Mouse (Mus musculus) lung, postnatal 36 days (tissue): Measurements from ENCODE around the gene Atxn3.
A peak's percentile ranks its signal among the peaks of the same experiment; 100 is the strongest.
"Not testable (repeated sequence)": the region's sequence is repeated elsewhere in the genome, so short reads cannot be mapped to it uniquely, and the experiment has no call there.

ENCODE experiments used
- DNase-seq: peaks from one replicate; pipeline ENCODE4 v3.0.0; 2022; ENCODE audit warnings: mixed read lengths

Atxn3 gene

DNA sequence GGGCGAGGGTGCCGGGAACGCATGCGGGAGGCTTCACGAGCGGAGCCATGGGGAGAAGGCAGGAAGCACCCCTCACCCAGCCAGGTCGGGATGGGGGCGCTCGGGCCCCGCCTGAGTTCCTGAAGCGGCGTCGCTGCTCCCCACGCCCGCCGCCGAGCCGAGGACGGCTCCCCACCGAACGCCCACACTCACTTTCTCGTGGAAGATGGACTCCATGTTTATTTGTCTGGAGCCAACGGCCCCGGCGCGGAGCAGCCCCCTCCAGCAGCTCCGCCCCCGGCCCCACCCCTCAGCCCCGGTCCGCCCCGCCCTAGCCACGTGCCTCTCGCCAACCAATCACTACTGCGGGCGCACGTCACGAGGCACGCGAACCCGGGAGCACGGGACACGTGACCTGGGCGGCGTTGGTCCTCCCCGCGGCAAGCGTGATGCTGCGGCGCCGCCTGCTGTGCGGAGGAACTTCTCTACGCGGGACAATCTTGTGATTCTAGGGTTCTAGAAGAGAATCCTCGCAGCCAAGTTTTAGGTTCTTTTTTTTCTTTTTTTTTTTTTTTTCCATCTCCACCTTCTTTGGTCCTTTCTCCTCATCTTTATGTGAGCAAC, at the start of gene Atxn3:
Atxn3 (minus strand) TSS at position 305 of the 603 bp plus-strand sequence.
- DNase-seq = peak; percentile 98

DNA sequence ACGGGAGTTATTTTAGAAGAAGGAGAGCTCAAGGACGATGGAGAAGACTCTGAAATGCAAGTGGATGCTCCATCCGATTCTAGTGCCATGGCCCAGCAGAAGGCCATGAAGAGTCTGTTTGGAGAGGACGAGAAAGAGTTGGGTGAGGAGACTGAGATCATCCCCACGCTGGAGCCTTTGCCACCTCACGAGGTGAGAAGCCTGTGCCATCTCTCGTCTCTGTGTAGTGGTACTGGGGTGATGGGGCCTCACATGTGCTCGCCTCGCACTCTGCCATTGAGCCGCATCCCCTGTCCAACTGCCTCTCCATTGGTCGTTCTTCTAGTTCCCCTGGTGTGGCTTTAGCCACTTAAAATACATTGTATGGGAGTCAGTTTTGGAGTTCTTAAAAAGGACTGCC, 42.7 kb upstream of the Atxn3 start:
- DNase-seq = no peak

- DNase-seq = no peak
These were observed 40.9 kb upstream of the Atxn3 start for GRCm38 (mm10) chr12:101998929-101999328.

DNA sequence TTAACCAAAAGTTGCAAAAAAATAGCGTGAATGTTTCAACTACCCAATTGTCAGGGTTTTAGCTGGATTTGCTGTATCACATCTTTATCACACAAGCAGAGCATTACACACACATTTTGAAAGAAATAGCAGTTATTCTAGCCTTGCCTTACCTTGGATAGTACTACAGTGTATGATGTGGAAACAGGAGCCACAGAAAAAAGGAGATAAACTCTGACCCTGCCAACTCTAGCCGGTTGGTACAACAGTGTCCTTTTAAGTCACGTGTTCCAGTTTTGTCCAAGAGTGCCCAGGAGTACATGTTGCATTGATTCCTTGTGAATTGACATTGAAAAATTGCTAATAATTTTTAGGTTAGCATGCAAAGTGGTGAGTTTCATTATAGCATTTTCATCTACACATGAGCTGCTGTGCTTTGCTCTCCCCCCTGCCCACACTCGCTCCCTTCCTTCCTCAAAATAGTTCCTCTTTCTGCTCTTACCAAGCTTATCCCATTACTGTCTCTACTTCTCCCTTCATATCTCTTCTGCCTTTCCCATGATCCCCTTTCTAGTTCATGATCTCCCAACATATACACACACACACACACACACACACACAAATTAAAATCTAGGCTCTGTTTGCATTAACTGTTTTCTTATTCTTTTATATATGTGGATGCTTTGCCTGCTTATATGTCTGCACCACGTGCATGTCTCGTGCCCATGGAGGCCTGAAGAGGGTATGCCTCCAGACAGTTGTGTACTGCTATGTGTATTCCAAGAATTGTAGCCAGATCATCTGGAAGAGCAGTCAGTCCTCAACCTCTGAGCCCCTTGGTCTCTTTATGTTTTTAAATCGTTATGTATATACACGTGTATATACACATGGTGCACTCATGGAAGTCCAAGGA, 36.8 kb upstream of the Atxn3 start:
- peak; percentile 32 for DNase-seq

- DNase-seq = no peak
These were observed 29.6 kb upstream of the Atxn3 start for GRCm38 (mm10) chr12:101987659-101988058.

GRCm38 (mm10) chr12:101985110-101985509, 27.1 kb upstream of the Atxn3 start:
- peak; percentile 48 for DNase-seq

- DNase-seq = no peak
These were observed 24.9 kb upstream of the Atxn3 start for GRCm38 (mm10) chr12:101982977-101983376.

DNA sequence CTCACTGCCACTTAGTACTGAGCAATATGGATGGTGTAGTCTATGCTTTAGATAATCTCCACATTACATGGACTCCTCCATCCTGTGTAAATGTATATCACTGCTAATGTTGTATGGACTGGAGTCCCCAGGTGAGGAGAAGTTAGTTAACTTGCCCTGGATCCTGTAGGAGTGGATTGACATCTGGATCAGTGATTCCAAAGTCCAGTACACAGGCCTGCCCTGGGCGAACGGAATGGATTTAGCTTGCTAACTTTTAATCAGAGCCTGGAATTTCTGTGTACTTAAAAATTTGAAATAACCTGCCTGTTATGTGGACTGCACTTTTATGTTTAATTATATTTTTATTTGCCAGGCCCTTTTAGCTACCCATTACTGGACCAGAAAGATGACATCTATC, 23.5 kb upstream of the Atxn3 start:
- no peak for DNase-seq

GRCm38 (mm10) chr12:101980266-101980665, 22.2 kb upstream of the Atxn3 start:
- DNase-seq = peak; percentile 51

GRCm38 (mm10) chr12:101979213-101979750, 21.2 kb upstream of the Atxn3 start:
- no peak for DNase-seq

DNA sequence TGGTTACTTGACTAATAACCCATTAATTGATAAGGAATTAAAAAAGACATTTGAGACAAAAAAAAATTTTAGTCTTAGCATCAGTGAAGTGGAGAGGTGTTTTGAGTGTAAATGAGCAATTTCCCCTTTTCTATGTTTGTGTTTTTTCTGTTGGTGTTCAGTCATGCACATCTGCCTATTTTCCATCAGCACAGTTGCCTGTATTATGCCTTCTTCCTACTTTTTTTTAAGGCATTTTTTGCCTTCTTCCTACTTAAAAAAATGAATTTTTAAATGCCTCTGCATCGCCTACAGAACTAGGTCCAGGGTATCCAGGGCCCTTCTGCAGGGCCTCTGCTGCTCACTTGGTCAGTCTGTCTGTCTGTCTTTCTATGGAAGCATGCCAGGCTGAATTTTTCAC, 20.5 kb upstream of the Atxn3 start:
- no peak for DNase-seq

DNA sequence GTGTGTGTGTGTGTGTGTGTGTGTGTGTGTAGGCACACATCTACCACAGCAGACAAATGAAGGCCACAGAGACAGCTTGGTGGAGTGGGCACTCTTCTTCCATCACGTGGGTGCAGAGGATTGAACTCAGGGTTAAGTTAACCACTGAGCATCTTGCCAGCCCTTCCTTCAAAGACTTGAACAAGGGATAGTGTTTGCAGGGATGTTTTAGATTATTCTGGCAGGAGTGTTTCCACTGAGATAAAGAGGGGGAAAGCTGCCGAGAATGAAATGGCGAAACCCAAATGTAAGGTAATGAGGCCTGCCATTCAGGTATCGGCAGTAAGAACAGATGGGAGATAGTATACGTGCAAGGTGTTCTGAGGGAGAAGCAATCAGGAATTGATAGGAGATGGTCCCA, 20.1 kb upstream of the Atxn3 start:
- no peak for DNase-seq

GRCm38 (mm10) chr12:101977404-101977915, 19.4 kb upstream of the Atxn3 start:
- DNase-seq = no peak

GRCm38 (mm10) chr12:101976651-101977403, 18.8 kb upstream of the Atxn3 start:
- no peak for DNase-seq

- DNase-seq = peak; percentile 80
These were observed 17.8 kb upstream of the Atxn3 start, which contains the start of gene Cpsf2 for GRCm38 (mm10) chr12:101975601-101976571. TSS of gene Cpsf2 (plus strand) at chr12:101975988.

- DNase-seq = peak; percentile 48
These were observed 17.1 kb upstream of the Atxn3 start for GRCm38 (mm10) chr12:101975167-101975600.

- no peak for DNase-seq
These were observed 16.5 kb upstream of the Atxn3 start for GRCm38 (mm10) chr12:101974571-101974970.

DNA sequence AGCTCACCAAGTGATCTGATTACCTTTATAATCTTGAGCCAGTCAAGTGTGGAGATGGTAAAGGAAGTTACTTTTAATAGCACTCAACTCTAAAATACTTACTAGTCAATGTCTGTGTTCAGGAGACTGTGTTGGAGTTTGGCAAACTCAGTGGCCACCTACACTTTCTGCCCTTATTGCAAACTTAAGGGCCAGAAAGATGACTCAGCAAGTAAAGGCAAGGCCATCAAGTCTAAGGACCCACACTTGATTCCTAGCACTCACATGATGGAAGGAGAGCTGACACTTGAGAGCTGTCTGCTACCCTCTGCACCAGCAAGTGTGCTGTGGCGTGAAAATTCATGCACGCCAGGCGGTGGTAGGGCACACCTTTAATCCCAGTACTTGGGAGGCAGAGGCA, 14.2 kb upstream of the Atxn3 start:
- DNase-seq = no peak

GRCm38 (mm10) chr12:101971311-101971710, 13.3 kb upstream of the Atxn3 start:
- DNase-seq = no peak

GRCm38 (mm10) chr12:101958960-101959780, 1.1 kb upstream of the Atxn3 start:
- DNase-seq = not testable (repeated sequence)

- no peak for DNase-seq
These were observed 510 bp upstream of the Atxn3 start for GRCm38 (mm10) chr12:101958556-101958955.
